Mouse (Mus musculus) midbrain, embryonic 13.5 days (tissue): ENCODE measurements around the gene Bak1. TPM values are rescaled to one million over a fixed set of nuclear protein-coding genes. Genes with fewer than 3 reads are reported as not detected.

Source experiments
- ATAC-seq: fragments of 200-750 bp; cut with Nextera tagmentation; 2 replicates; pipeline ENCODE4 v1.8.0; 2017; ENCODE audit warnings: mild to moderate bottlenecking, moderate TSS enrichment, moderate library complexity
- H3K27ac ChIP-seq: fragments of 300-500 bp; sonication (generic); 2 replicates; pipeline ENCODE4 v1.5.1; 2015; ENCODE audit warnings: inconsistent platforms, mild to moderate bottlenecking, moderate library complexity
- H3K27me3 ChIP-seq: fragments of 300-500 bp; sonication (generic); 2 replicates; pipeline ENCODE4 v1.6.1; 2015; ENCODE audit warnings: mild to moderate bottlenecking, inconsistent platforms
- H3K36me3 ChIP-seq: fragments of 300-500 bp; sonication (generic); 2 replicates; pipeline ENCODE4 v1.6.1; 2015; ENCODE audit warnings: mild to moderate bottlenecking, inconsistent platforms
- H3K4me1 ChIP-seq: fragments of 300-500 bp; sonication (generic); replicated peaks from 2 replicates; pipeline ENCODE4 v1.6.1; 2015; ENCODE audit warnings: inconsistent platforms
- H3K4me2 ChIP-seq: fragments of 300-500 bp; sonication (generic); replicated peaks from 2 replicates; pipeline ENCODE4 v1.6.1; 2015; ENCODE audit warnings: moderate library complexity, mild to moderate bottlenecking, inconsistent platforms
- H3K4me3 ChIP-seq: fragments of 300-500 bp; sonication (generic); replicated peaks from 2 replicates; pipeline ENCODE4 v1.5.1; 2015; ENCODE audit warnings: mild to moderate bottlenecking, inconsistent platforms
- H3K9ac ChIP-seq: fragments of 300-500 bp; sonication (generic); replicated peaks from 2 replicates; pipeline ENCODE4 v1.6.1; 2015; ENCODE audit warnings: mild to moderate bottlenecking, inconsistent platforms
- H3K9me3 ChIP-seq: fragments of 300-500 bp; sonication (generic); 2 replicates; pipeline ENCODE4 v1.6.1; 2016; ENCODE audit warnings: mild to moderate bottlenecking, inconsistent platforms
- WGBS: fragments of 180-500 bp; shearing (Covaris S2); methylation state at CpG from one replicate; pipeline ENCODE4 v1.1.7; 2015; 5-methylcytosine and 5-hydroxymethylcytosine counted together
- polyA plus RNA-seq: library from polyadenylated mRNA; unstranded; fragments of >200 nt; fragmentation: Nextera tagmentation; extraction: Ambion mirVana; gene quantifications from 2 replicates; pipeline ENCODE4 v1.2.1, GENCODE M21; 2015

Bak1 gene
- polyA plus RNA-seq, 1 experiment from 2014 or later: 3.1 TPM

DNA sequence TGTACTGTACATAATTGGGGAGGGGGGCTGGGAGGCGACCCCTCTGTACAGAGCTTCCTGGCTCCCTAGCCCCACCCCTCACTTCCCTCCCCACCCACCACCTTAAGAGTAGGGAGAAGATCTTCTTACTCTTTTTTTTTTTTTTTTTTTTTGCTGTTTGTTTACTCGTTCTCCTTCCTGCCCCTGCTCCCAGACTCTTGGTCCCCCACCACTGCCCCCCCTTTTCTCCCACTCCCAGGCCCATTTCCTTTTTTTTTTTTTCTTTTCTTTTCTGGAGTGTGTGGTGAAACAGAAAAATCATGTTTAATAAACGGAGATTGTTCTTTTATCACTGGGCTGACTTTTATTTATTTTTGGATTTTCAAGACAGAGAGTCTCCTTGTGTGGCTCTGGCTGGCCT is 56.7 kb downstream of the Bak1 start:
- H3K36me3 ChIP-seq: peaks cover 63% of the 10 kb centered on the region

GRCm38 (mm10) chr17:26971247-26971905 is 57.4 kb downstream of the Bak1 start:
- Histone ChIP-seq H3K36me3 (peaks cover 63% of the 10 kb centered on the region), H3K27ac (no peak overlapping the region), H3K9ac (peak overlapping the region; percentile 44), H3K4me1 (peaks cover 47% of the 10 kb centered on the region), H3K4me2 (peak overlapping the region; percentile 86; the same call in 1 of the 2 replicates), H3K4me3 (no peak overlapping the region), H3K27me3 (no peaks in the 10 kb centered on the region), H3K9me3 (no peaks in the 10 kb centered on the region)
- 58% methylated on average over 8 of the region's 8 CpGs for WGBS
- ATAC-seq: no peak

More for the DNA sequence above, 56.7 kb downstream of the Bak1 start:
- Histone ChIP-seq H3K4me1 (peaks cover 54% of the 10 kb centered on the region), H3K9ac (peak overlapping the region; percentile 73), H3K9me3 (no peaks in the 10 kb centered on the region), H3K4me3 (peak overlapping the region; percentile 75), H3K4me2 (peak overlapping the region; percentile 86), H3K27me3 (no peaks in the 10 kb centered on the region), H3K27ac (peak overlapping the region; percentile 67)
- 7% methylated on average over 3 of the region's 3 CpGs for WGBS
- no peak for ATAC-seq

- Histone ChIP-seq H3K9ac (no peak overlapping the region), H3K27ac (no peak overlapping the region), H3K4me1 (peaks cover 35% of the 10 kb centered on the region), H3K4me3 (no peak overlapping the region), H3K9me3 (no peaks in the 10 kb centered on the region), H3K27me3 (no peaks in the 10 kb centered on the region), H3K4me2 (no peak overlapping the region), H3K36me3 (peaks cover 63% of the 10 kb centered on the region)
- no peak for ATAC-seq
- 83% methylated on average over 8 of the region's 12 CpGs for WGBS
Observed at GRCm38 (mm10) chr17:26970221-26970620, 58.6 kb downstream of the Bak1 start.

Other genes with a start within 250 kb of the Bak1 start
- gene Bnip1, start 247.9 kb downstream of the Bak1 start, polyA plus RNA-seq: 56.2 and 60.7 TPM in 2 replicates
- gene Nkx2-5, start 184.0 kb downstream of the Bak1 start, polyA plus RNA-seq: not detected in 2 replicates
- 4.2 and 4.4 TPM in 2 replicates for gene Kifc5b, start 111.9 kb downstream of the Bak1 start, polyA plus RNA-seq
- gene Phf1, start 96.0 kb downstream of the Bak1 start, polyA plus RNA-seq: 13.6 and 17.7 TPM in 2 replicates
- 145 and 148 TPM in 2 replicates for gene Cuta, start 89.4 kb downstream of the Bak1 start, polyA plus RNA-seq
- gene Syngap1, start 87.8 kb downstream of the Bak1 start, polyA plus RNA-seq: 5.0 and 6.2 TPM in 2 replicates
- gene Zbtb9, start 55.8 kb downstream of the Bak1 start, polyA plus RNA-seq: 18.9 and 20.8 TPM in 2 replicates
- 0.68 and 1.3 TPM in 2 replicates for gene Itpr3, start 28.3 kb upstream of the Bak1 start, polyA plus RNA-seq
- 356 and 378 TPM in 2 replicates for gene Uqcc2, start 104.9 kb upstream of the Bak1 start, polyA plus RNA-seq
- gene Ip6k3, start 138.8 kb upstream of the Bak1 start, polyA plus RNA-seq: 0.22 and 0.46 TPM in 2 replicates
- 16.5 and 24.0 TPM in 2 replicates for gene Lemd2, start 175.5 kb upstream of the Bak1 start, polyA plus RNA-seq